Mouse (Mus musculus): ENCODE results near the gene Sptan1. TPM values are rescaled to one million over a fixed set of nuclear protein-coding genes. Genes with fewer than 3 reads are reported as not detected.
A peak's percentile ranks its signal among the peaks of the same experiment; 100 is the strongest.

Gene Sptan1
- polyA plus RNA-seq, 1 experiment from 2014 or later: 91.7 TPM

DNA sequence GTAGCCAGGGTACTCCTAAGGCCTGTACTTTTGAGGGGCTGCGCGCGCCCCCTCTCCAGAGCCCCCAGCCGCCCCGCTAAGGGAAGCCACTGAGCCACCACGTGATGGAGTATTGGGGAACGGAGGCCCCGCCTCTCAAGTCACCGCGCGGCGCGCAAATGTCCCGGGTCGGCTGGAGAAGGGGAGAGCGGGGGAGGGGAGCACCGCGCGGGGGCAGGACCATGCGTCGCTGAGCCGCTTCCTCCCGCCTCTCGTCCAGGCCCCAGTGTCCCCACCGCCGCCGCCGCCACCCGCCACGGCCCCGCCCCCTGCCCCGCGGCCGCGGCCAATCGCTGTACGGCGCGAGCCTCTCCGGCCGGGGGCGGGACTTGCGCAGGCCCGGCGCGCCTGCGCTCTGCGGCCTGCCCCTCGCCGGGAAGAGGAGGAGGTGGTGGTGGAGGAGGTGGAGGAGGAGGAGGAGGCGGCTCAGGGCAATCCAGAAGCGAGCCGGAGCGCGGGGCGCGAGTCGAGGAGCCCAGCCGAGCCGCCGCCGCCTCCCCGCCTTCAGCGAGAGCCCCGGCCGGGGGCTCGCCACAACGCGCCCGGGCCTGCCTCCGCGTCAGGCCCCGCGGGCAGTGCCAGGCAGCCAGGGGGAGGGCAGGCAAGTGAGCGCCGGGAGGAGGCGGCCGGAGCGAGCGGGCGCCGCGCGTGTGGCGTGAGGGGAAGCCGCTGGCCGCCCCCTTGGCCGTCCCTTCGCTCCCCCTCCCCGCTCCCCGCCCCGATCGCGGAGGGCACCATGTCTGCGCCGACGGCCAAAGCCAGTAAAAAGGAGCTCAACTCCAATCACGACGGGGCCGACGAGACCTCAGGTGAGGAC, 100.9 kb downstream of the Sptan1 start:
- peak overlapping the region; percentile 100 for H3K27ac ChIP-seq (replicated peaks)
- H3K4me1 ChIP-seq: peaks cover 55% of the 10 kb centered on the region
- DNase-seq (ENCODE audit: low spot score): peak; percentile 98
- no peaks in the 10 kb centered on the region for H3K9me3 ChIP-seq (replicated peaks)
- peak overlapping the region; percentile 100 for H3K4me3 ChIP-seq
- H3K27me3 ChIP-seq (ENCODE audit: low read depth, poor library complexity, severe bottlenecking): no peaks in the 10 kb centered on the region
- H3K36me3 ChIP-seq: peaks cover 34% of the 10 kb centered on the region
- WGBS: under 1% methylated on average over 78 of the region's 101 CpGs

DNA sequence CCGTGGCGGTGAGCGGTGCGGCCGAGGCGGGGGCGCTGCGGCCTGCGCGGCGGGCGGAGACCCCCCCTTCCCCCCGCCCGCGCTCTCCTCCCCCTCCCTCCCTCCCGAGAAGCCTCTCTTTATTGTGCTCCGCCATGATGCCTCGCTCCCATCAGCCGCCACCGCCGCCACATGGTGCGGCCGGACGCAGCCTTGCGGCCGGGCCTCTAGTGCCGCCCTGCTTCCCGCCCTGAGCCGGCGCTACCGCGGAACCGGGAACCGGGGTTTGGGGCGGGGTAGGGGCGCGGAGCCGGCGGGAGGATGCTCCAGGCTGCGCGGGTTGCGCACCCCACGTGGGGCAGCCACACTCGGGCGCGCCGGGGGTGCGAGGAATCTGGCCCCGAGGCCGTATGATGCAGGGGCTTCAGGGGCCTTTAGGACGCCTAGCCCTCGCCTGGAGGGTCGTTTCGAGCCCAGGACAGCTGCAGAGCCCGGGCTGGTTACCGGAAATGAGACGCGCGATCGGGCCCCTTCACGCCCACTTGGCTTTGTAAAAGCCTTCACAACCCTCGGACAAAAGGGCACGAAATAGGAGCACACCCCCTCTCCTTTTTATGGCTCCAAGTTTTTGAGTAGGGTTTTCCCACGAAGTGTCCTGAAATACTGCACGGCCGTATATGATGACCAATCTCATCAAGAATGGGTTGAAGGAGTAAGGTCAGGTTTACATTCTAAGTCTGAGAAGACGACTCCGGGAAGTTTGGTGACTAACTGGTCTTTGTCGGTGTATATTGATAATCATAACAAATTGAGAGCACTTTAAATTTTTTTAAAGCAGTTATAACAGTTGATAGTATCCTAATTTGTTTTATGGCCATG, 101.9 kb downstream of the Sptan1 start:
- WGBS: under 1% methylated on average over 62 of the region's 69 CpGs
- Histone ChIP-seq H3K4me1 (peaks cover 48% of the 10 kb centered on the region), H3K27me3 (ENCODE audit: low read depth, poor library complexity, severe bottlenecking) (no peaks in the 10 kb centered on the region), H3K4me3 (peak overlapping the region; percentile 100), H3K27ac (replicated peaks) (peak overlapping the region; percentile 100), H3K9me3 (replicated peaks) (no peaks in the 10 kb centered on the region), H3K36me3 (peaks cover 41% of the 10 kb centered on the region)
- peak; percentile 73 for DNase-seq (ENCODE audit: low spot score)

DNA sequence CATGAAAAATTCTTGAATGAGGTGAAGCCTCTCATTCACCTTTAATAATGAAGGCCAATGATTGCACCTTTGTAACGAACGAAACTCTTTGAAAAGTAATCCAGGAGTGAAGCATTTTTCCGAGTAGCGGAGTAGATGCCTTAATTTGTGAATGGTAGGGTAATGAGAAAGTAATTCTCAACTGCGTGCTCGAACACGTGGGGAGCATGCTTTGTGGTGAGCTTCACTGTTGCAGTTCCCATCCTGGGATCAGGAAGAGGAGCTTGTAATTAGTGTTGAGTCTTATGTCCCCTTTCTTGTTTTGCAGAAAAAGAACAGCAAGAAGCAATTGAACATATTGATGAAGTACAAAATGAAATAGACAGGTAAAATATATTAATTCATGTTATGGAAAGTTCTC, 102.6 kb downstream of the Sptan1 start:
- Histone ChIP-seq H3K4me3 (peak overlapping the region; percentile 100), H3K9me3 (replicated peaks) (no peaks in the 10 kb centered on the region), H3K36me3 (peaks cover 48% of the 10 kb centered on the region), H3K27me3 (ENCODE audit: low read depth, poor library complexity, severe bottlenecking) (no peaks in the 10 kb centered on the region), H3K27ac (replicated peaks) (peak overlapping the region; percentile 100), H3K4me1 (peaks cover 42% of the 10 kb centered on the region)
- WGBS: 52% methylated on average over 7 of the region's 7 CpGs
- no peak for DNase-seq (ENCODE audit: low spot score)

DNA sequence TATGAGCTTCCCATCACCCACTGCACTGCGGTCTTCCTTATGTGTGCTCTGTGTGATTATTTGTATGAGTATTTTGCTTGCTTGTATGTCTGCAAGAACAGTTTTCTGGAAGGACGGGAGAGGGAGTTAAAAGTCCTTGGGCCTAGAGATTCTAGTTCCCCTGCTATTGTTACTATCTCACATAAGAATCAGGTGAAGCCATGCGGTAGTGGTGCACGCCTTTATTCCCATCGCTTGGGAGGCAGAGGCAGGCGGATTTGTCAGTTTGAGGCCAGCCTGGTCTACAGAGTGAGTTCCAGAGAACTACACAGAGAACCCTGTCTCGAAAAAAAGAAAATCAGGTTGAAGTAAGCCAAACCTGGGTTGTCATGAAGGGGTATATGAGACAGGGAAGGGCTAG, 107.5 kb downstream of the Sptan1 start:
- H3K27ac ChIP-seq (replicated peaks): no peak overlapping the region
- peaks cover 64% of the 10 kb centered on the region for H3K36me3 ChIP-seq
- H3K9me3 ChIP-seq (replicated peaks): no peaks in the 10 kb centered on the region
- no peak overlapping the region for H3K4me3 ChIP-seq
- no peaks in the 10 kb centered on the region for H3K27me3 ChIP-seq (ENCODE audit: low read depth, poor library complexity, severe bottlenecking)
- no peak for DNase-seq (ENCODE audit: low spot score)
- peaks cover 17% of the 10 kb centered on the region for H3K4me1 ChIP-seq
- 81% methylated on average over 7 of the region's 7 CpGs for WGBS

DNA sequence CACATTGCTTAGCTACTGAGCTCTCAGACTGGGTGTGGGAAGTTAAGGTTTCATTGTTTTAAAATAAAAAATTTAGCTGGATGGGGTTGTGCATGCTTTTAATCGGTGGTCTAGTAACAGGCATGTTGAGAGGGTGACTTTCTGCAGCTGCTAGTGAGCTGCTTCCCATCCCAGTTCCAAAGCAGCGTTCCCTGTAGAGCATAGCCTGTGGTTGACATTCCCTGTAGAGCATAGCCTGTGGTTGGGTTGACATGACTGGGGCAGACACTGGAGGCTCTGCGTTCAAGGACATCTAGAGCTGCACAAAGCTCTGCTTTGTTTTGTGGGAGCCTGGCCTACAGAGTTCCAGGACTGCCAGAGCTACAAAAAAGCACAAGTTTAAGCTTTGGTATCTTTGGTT, 107.9 kb downstream of the Sptan1 start:
- WGBS: 82% methylated on average over 3 of the region's 3 CpGs

DNA sequence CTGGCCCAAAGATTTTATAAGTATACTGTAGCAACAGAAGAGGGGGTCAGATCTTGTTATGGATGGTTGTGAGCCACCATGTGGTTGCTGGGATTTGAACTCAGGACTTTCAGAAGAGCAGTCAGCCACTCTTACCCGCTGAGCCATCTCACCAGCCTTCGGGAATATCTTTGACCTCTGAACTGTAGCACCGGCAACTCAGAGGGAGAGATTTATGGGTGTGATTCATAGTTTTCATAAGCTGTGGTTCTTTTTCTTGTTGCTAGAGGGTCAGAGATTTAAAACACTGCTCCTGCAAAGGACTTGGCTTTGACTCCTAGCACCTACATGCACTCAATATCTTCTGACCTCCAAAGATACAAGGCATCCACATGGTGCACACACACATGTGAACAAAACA, 110.3 kb downstream of the Sptan1 start:
- H3K4me1 ChIP-seq: peaks cover 25% of the 10 kb centered on the region
- WGBS: 93% methylated on average over 3 of the region's 3 CpGs
- DNase-seq (ENCODE audit: low spot score): no peak
- no peaks in the 10 kb centered on the region for H3K9me3 ChIP-seq (replicated peaks)
- no peak overlapping the region for H3K4me3 ChIP-seq
- H3K27ac ChIP-seq (replicated peaks): no peak overlapping the region
- H3K36me3 ChIP-seq: peaks cover 38% of the 10 kb centered on the region
- H3K27me3 ChIP-seq (ENCODE audit: low read depth, poor library complexity, severe bottlenecking): no peaks in the 10 kb centered on the region

More for the DNA sequence above, 107.9 kb downstream of the Sptan1 start:
- no peaks in the 10 kb centered on the region for H3K27me3 ChIP-seq (ENCODE audit: low read depth, poor library complexity, severe bottlenecking)
- H3K9me3 ChIP-seq (replicated peaks): no peaks in the 10 kb centered on the region
- peaks cover 17% of the 10 kb centered on the region for H3K4me1 ChIP-seq
- no peak overlapping the region for H3K27ac ChIP-seq (replicated peaks)
- peaks cover 59% of the 10 kb centered on the region for H3K36me3 ChIP-seq
- no peak for DNase-seq (ENCODE audit: low spot score)
- no peak overlapping the region for H3K4me3 ChIP-seq

DNA sequence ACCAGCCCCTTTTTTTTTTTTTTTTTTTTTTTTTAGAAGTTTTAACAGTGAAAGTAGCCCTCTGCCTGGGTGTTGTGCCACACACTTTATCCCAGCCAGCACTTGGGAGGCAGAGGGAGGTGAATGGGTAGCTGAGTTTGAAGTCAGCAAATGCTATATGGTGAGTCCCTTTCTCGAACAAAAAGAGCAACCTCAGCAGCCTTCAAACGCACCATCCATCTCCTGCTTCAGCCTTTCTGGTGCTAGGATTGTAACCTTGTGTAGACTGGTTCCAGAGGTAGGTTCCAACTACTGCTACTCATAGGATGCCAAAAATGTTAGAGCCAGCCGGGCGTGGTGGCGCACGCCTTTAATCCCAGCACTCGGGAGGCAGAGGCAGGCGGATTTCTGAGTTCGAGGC, 111.1 kb downstream of the Sptan1 start:
- no peak overlapping the region for H3K4me3 ChIP-seq
- H3K36me3 ChIP-seq: peaks cover 39% of the 10 kb centered on the region
- no peaks in the 10 kb centered on the region for H3K9me3 ChIP-seq (replicated peaks)
- H3K27me3 ChIP-seq (ENCODE audit: low read depth, poor library complexity, severe bottlenecking): no peaks in the 10 kb centered on the region
- no peak overlapping the region for H3K27ac ChIP-seq (replicated peaks)
- WGBS: 90% methylated on average over 9 of the region's 9 CpGs
- no peak for DNase-seq (ENCODE audit: low spot score)
- peaks cover 25% of the 10 kb centered on the region for H3K4me1 ChIP-seq

DNA sequence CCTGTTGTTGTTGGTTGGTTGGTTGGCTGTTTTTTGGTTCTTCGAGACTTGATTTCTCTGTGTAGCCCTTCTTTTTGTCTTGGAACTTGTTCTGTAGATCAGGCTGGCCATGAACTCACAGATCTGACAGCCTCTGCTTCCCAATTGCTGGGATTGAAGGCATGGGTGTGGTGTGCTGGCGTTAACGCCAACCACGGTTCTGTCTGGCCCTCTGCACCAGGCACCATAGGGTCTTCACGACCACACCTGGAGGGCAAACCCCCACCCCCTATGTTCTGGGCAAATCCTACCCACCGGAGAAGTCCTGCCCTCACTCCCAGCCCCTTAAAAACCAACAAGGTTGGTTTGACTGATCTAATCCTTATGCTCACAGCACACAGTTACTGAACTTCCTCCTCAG, 111.6 kb downstream of the Sptan1 start:
- no peak for DNase-seq (ENCODE audit: low spot score)
- peaks cover 36% of the 10 kb centered on the region for H3K36me3 ChIP-seq
- H3K9me3 ChIP-seq (replicated peaks): no peaks in the 10 kb centered on the region
- peak overlapping the region; percentile 69 for H3K4me3 ChIP-seq
- no peaks in the 10 kb centered on the region for H3K27me3 ChIP-seq (ENCODE audit: low read depth, poor library complexity, severe bottlenecking)
- H3K4me1 ChIP-seq: peaks cover 25% of the 10 kb centered on the region
- 73% methylated on average over 6 of the region's 6 CpGs for WGBS
- H3K27ac ChIP-seq (replicated peaks): peak overlapping the region; percentile 89; the same call in 1 of the 2 replicates

DNA sequence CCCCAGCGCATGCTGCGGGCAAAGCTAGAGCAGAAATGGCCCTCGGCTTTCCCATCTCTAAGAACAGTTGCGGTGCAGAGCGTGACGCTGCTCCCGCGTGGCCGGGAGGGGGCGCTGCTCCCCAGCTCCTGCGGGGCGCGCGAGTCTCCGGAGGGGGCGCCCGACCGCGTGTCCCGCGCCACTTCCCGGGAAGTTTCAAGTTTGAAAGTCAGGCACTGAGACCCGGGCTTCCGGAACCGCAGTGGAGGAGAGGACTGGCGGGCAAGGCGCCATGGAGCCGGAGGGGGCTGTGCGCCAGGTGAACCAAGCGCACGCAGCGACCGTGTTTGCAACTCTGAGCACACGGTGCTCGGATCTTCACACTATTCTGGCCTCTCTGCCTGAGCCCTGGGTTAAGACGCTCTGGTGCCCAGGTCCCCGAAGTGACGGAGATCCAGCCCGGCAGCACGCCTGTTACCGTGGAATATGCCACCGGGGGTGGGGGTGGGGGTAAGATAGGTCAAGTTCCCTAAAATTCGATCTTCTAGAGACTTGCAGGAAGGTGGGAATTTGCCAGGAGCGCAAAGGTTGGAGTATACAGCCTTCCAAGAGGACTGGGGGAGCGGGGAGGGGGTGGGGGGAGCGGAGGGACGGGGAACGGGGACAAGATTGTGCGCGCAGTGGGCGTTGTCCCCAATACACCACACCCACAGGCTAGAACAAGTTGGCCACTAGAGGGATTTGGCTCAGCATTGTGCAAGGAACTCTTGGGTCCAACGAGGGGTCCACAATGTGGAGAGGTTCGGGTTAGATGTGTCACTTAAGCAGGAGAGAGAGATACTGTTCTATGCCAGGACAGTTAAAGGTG, 112.4 kb downstream of the Sptan1 start, which contains the start of gene Pkn3:
TSS of gene Pkn3 (plus strand) at position 183 of the 847 bp plus-strand sequence.
- peaks cover 29% of the 10 kb centered on the region for H3K36me3 ChIP-seq
- peaks cover 25% of the 10 kb centered on the region for H3K4me1 ChIP-seq
- peak within 1 kb of the TSS; percentile 69 for H3K4me3 ChIP-seq
- DNase-seq (ENCODE audit: low spot score): peak; percentile 89
- WGBS: 2% methylated on average over 53 of the region's 53 CpGs
- H3K27ac ChIP-seq (replicated peaks): peak within 1 kb of the TSS; percentile 89
- no peaks in the 10 kb centered on the region for H3K27me3 ChIP-seq (ENCODE audit: low read depth, poor library complexity, severe bottlenecking)
- H3K9me3 ChIP-seq (replicated peaks): no peaks in the 10 kb centered on the region

DNA sequence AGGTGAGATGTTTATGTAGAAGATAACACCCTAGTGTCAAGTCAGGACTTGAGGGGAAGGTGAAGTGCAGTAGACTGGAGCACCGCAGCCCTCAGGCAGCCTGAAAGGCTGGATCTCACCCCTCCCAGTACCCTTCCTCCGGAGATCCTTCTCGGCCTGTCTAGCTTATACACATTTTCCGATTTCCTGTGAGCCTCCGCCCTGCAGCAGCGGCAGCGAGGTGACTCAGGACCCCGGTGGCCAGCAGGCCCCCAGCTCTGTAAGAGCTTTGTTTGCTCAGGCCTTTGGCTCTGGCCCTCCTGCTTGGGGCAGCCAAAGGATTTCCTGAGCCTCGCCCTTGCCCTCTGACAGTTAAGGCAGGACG, 113.0 kb downstream of the Sptan1 start:
- WGBS: 29% methylated on average over 10 of the region's 10 CpGs
- peaks cover 23% of the 10 kb centered on the region for H3K36me3 ChIP-seq
- H3K9me3 ChIP-seq (replicated peaks): no peaks in the 10 kb centered on the region
- DNase-seq (ENCODE audit: low spot score): no peak
- peak overlapping the region; percentile 89 for H3K27ac ChIP-seq (replicated peaks)
- H3K4me1 ChIP-seq: peaks cover 25% of the 10 kb centered on the region
- no peaks in the 10 kb centered on the region for H3K27me3 ChIP-seq (ENCODE audit: low read depth, poor library complexity, severe bottlenecking)
- peak overlapping the region; percentile 69 for H3K4me3 ChIP-seq

DNA sequence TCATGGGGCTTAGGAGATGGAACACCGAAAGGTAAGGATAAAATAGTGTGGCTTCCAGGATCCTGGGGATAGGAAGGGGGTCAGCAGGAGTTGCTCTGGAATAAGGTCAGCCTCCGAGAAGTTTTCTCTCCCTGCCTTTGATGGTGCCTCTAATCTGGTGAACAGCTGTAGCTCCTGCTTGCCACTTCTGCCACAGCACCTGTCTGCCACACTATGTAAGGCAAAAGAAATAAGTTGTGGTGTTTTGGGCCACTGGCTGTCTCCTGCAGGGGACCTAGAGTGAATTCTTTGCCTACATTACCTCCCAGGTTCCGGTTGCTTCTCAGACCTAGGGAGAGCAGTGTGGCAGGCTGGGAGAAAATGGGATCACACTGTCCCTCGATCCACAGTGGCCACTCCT, 113.4 kb downstream of the Sptan1 start:
- Histone ChIP-seq H3K4me1 (peaks cover 25% of the 10 kb centered on the region), H3K27ac (replicated peaks) (peak overlapping the region; percentile 89), H3K27me3 (ENCODE audit: low read depth, poor library complexity, severe bottlenecking) (no peaks in the 10 kb centered on the region), H3K4me3 (peak overlapping the region; percentile 69), H3K9me3 (replicated peaks) (no peaks in the 10 kb centered on the region), H3K36me3 (peaks cover 18% of the 10 kb centered on the region)
- no peak for DNase-seq (ENCODE audit: low spot score)
- 80% methylated on average over 4 of the region's 4 CpGs for WGBS

DNA sequence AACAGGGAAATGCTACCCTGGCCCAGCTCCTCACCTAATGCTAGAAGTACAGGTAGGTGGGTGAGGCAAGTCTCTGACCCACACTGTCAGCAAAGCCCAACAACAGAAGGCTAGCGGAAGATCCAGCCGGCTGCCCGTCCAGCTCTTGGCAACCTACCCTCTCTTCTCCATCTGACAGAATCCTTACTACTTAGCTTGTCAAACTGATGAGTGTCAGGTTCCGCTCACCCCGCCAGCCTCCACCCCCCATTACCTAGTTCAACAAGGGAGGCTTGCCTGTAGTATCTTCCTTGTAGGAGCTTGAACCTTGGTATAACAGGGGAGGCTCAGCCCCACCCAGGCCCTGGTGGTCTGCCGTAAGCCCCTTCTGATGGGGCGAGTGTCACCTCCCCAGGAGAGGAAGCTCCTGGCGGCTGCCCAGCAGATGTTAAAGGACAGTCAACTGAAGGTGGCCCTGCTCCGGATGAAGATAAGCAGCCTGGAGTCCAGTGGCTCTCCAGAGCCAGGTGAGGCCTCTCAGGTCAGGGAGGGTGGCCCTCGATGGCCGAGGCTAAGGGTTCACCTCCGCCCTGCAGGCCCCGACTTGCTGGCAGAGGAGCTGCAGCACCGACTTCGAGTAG, 114.9 kb downstream of the Sptan1 start:
- DNase-seq (ENCODE audit: low spot score): no peak
- no peaks in the 10 kb centered on the region for H3K9me3 ChIP-seq (replicated peaks)
- 0 out of 2 replicates have a peak overlapping the region, but pooled peaks have one; percentile 9 for H3K27ac ChIP-seq (replicated peaks)
- peaks cover 38% of the 10 kb centered on the region for H3K4me1 ChIP-seq
- no peak overlapping the region for H3K4me3 ChIP-seq
- WGBS: 90% methylated on average over 15 of the region's 15 CpGs
- peaks cover 7% of the 10 kb centered on the region; the same call in 1 of the 2 replicates for H3K36me3 ChIP-seq
- H3K27me3 ChIP-seq (ENCODE audit: low read depth, poor library complexity, severe bottlenecking): no peaks in the 10 kb centered on the region
